Mouse (Mus musculus): ENCODE measurements around the gene Pef1. TPM values are rescaled to one million over a fixed set of nuclear protein-coding genes. Genes with fewer than 3 reads are reported as not detected.

Pef1 gene
- 68.6 and 71.0 TPM in 2 replicates for polyA plus RNA-seq (2015; fragmentation: Nextera tagmentation; extraction: Ambion mirVana)

DNA sequence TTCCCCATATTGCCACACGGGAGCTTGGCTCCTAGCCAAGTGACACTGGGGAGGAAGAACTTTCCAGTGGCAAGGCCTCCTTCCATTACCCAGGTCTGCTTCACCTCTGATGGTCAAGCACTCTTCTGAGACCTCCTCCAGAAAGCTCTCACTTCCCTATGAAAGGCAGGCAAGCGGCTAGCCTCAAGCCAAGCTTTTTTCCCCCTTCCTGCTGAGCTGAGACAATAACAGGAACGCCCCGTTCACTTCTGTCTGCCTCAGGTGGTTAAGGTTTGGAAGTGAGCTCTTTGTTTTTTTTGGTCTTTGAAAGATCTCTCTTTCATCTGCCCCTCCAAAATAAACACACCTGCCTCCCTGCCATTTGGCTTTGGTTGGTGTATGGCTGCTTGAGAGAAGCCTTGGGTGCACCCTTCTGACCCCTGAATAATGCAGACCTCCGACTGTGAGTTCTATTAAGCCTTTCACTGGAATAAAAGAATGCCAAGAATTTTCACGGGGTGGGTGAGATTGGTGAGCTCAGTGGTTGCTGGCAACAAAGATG, at the start of gene Pef1:
Gene Pef1, plus strand, starts transcription at position 448 of the 541 bp plus-strand sequence.
- H3K36me3 ChIP-seq = peaks cover 16% of the 10 kb centered on the region
- peaks cover 41% of the 10 kb centered on the region for H3K4me1 ChIP-seq
- 0 out of 2 replicates have a peak within 1 kb of the TSS, but pooled peaks have one; percentile 12 for H3K4me2 ChIP-seq (replicated peaks)
- no peaks in the 10 kb centered on the region for H3K9me3 ChIP-seq (replicated peaks)
- no peak within 1 kb of the TSS for H3K9ac ChIP-seq
- H3K27ac ChIP-seq (replicated peaks) = peak within 1 kb of the TSS; percentile 83
- ATAC-seq (ENCODE audit: insufficient number of reproducible peaks, low FRiP score, low TSS enrichment, low read depth) = peak; percentile 16; the same call in 1 of the 2 replicates
- no peak within 1 kb of the TSS for H3K4me3 ChIP-seq (replicated peaks)
- WGBS = 12% methylated on average over 6 of the region's 6 CpGs
- no peaks in the 10 kb centered on the region for H3K27me3 ChIP-seq

DNA sequence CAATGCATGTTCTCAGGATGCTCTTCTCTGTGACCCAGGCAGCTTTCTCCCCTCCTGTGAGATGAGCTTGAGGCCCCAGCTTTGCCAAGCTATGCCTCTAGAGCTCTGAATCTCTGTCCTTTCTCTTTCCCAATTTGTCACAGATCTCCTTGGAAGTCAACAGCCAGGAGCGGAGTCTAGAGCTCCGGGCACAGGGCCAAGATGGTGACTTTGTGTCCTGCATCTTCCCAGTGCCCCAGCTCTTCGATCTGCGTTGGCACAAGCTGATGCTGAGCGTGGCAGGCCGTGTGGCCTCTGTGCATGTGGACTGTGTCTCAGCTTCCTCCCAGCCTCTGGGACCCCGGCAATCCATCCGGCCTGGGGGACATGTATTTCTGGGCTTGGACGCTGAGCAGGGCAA, 49.2 kb upstream of the Pef1 start:
- Histone ChIP-seq H3K9me3 (replicated peaks) (no peaks in the 10 kb centered on the region), H3K27me3 (no peaks in the 10 kb centered on the region), H3K27ac (replicated peaks) (no peak overlapping the region), H3K9ac (no peak overlapping the region), H3K4me2 (replicated peaks) (no peak overlapping the region), H3K36me3 (peaks cover 55% of the 10 kb centered on the region), H3K4me1 (peaks cover 44% of the 10 kb centered on the region), H3K4me3 (replicated peaks) (no peak overlapping the region)
- WGBS = 80% methylated on average over 9 of the region's 9 CpGs
- no peak for ATAC-seq (ENCODE audit: insufficient number of reproducible peaks, low FRiP score, low TSS enrichment, low read depth)

DNA sequence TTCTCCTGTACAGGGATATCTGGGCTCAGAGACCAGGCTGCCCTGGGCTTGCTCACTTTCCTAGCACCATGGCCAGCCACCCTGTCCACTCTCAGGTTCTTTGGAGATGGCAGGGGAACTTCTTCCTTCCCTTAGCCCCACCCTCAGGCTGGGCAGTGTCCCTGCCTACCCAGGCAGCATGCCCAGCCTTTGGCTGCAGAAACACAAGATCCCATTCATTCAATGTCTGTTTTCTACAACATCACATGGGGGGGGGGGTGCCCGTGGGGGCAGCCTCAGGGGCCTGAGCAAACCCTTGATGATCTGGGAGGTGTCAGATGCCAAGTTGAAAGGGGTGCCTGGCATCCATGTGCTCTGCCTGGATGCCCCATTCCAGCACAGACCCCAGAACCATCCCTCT, 47.6 kb upstream of the Pef1 start:
- WGBS = 0% methylated on average over 1 of the region's 1 CpGs
- H3K36me3 ChIP-seq = peaks cover 71% of the 10 kb centered on the region
- H3K4me1 ChIP-seq = peaks cover 28% of the 10 kb centered on the region
- no peak for ATAC-seq (ENCODE audit: insufficient number of reproducible peaks, low FRiP score, low TSS enrichment, low read depth)
- H3K27ac ChIP-seq (replicated peaks) = peak overlapping the region; percentile 51; the same call in 1 of the 2 replicates
- no peaks in the 10 kb centered on the region for H3K27me3 ChIP-seq
- H3K4me3 ChIP-seq (replicated peaks) = no peak overlapping the region
- no peaks in the 10 kb centered on the region for H3K9me3 ChIP-seq (replicated peaks)
- H3K4me2 ChIP-seq (replicated peaks) = no peak overlapping the region
- H3K9ac ChIP-seq = no peak overlapping the region

DNA sequence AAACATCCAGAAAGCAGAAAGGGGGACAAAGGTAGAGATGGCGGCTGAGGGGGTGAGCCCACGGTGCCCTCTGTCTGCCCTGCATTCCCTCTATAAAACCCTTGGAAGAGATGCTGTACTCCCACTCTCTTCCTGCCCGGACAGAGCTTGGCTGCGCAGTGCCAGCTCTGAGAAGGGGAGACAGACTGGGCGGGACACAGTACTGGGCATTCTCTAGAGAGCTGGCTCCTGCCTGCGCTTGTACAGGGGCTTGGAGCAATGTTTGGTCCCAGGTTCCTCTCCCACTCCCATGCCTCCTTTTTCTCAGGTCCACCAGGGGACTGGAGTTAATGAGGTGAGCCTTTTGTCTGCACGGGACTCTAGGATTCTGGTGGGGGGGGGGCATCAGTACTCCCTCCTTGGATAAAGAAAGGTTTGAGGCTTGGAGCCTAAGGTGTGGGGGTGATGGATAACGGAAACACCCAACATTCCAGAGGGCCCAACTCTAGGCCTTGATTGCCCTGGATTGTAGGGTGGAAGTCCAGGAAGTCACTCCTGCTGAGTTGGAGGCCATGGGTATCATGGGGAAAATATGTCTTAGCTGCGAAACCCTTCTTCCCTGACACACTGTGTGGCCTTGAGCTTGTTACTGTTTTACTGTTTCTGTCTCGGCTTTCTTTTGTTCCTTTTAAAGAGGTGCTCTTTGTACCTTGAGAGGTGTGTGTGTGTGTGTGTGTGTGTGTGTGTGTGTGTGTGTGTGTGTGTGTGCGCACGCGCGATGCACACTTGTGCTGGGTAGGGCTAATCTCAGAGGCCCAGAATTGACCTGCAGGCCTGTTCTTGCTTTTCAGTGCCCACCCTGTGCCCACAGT, 47.0 kb upstream of the Pef1 start:
- no peaks in the 10 kb centered on the region for H3K27me3 ChIP-seq
- ATAC-seq (ENCODE audit: insufficient number of reproducible peaks, low FRiP score, low TSS enrichment, low read depth) = no peak
- peaks cover 21% of the 10 kb centered on the region for H3K4me1 ChIP-seq
- H3K27ac ChIP-seq (replicated peaks) = peak overlapping the region; percentile 51
- WGBS = 80% methylated on average over 14 of the region's 14 CpGs
- no peak overlapping the region for H3K4me3 ChIP-seq (replicated peaks)
- H3K36me3 ChIP-seq = peaks cover 77% of the 10 kb centered on the region
- H3K9me3 ChIP-seq (replicated peaks) = no peaks in the 10 kb centered on the region
- H3K9ac ChIP-seq = no peak overlapping the region
- H3K4me2 ChIP-seq (replicated peaks) = no peak overlapping the region

DNA sequence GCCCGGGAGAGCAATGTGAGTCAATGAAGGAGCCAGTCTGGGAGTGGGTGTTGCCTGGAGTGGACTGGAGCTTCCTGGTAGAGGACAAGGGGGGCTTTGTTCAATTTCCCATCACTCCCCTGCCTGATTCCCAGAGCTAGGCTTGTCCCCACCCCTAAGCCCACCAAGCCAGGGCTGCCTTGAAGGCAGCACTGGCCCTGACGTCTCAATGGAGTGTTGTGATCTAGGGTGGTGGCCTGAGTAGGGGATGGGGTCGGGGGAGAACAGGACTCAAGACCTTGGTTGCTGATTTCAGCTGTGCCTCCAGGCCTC, 46.4 kb upstream of the Pef1 start:
- peak; percentile 16; the same call in 1 of the 2 replicates for ATAC-seq (ENCODE audit: insufficient number of reproducible peaks, low FRiP score, low TSS enrichment, low read depth)
- no peaks in the 10 kb centered on the region for H3K9me3 ChIP-seq (replicated peaks)
- H3K9ac ChIP-seq = no peak overlapping the region
- H3K27me3 ChIP-seq = no peaks in the 10 kb centered on the region
- peaks cover 83% of the 10 kb centered on the region for H3K36me3 ChIP-seq
- no peak overlapping the region for H3K4me2 ChIP-seq (replicated peaks)
- H3K4me1 ChIP-seq = peaks cover 16% of the 10 kb centered on the region
- H3K4me3 ChIP-seq (replicated peaks) = no peak overlapping the region
- peak overlapping the region; percentile 48; the same call in 1 of the 2 replicates for H3K27ac ChIP-seq (replicated peaks)
- 43% methylated on average over 3 of the region's 3 CpGs for WGBS

DNA sequence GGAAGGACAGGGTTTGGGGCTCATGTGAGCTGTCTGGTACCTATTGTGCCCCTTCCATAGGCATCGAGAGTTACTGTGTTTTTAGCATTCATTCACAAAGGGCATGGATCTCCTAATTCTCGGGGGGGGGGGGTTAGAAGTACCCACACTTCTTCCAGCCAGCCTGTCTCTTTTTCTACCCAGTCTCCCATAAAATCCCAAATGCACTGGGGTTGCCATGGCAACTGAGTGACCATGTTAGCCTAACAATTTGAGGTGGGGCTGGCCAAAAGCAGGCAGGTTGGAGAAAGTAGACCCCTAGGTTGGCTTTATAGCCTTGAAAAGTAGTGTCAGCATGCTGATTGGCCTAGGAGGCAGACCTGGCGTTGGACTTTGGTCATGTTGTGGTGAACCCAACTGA, 45.9 kb upstream of the Pef1 start:
- Histone ChIP-seq H3K27me3 (no peaks in the 10 kb centered on the region), H3K4me2 (replicated peaks) (no peak overlapping the region), H3K9ac (no peak overlapping the region), H3K4me1 (peaks cover 11% of the 10 kb centered on the region; the same call in 1 of the 2 replicates), H3K27ac (replicated peaks) (peak overlapping the region; percentile 48; the same call in 1 of the 2 replicates), H3K36me3 (peaks cover 87% of the 10 kb centered on the region), H3K9me3 (replicated peaks) (no peaks in the 10 kb centered on the region), H3K4me3 (replicated peaks) (no peak overlapping the region)
- WGBS = 73% methylated on average over 3 of the region's 3 CpGs
- ATAC-seq (ENCODE audit: insufficient number of reproducible peaks, low FRiP score, low TSS enrichment, low read depth) = no peak

DNA sequence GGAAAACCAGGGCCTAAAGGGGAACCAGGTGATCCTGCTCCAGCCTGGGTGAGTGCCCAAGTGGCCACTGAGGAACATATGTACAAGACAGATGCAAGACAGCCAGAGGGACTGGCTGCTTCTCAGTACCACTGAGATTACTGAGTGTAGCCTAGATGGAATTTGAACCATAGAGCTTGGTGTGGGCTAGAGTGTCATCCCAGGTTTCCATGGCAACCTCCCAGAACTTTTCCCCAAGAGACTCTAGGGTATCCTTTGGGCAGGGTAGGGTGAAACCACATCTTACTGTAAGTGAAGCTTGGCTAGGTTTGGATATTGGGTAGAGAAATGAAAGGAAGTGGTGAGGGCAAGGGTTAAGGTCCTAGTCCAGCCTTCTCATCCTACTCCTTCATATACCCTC, 41.4 kb upstream of the Pef1 start:
- H3K4me2 ChIP-seq (replicated peaks) = no peak overlapping the region
- no peak overlapping the region for H3K4me3 ChIP-seq (replicated peaks)
- ATAC-seq (ENCODE audit: insufficient number of reproducible peaks, low FRiP score, low TSS enrichment, low read depth) = no peak
- H3K9ac ChIP-seq = no peak overlapping the region
- no peaks in the 10 kb centered on the region for H3K27me3 ChIP-seq
- H3K9me3 ChIP-seq (replicated peaks) = no peaks in the 10 kb centered on the region
- H3K4me1 ChIP-seq = no peaks in the 10 kb centered on the region
- H3K27ac ChIP-seq (replicated peaks) = no peak overlapping the region
- H3K36me3 ChIP-seq = peaks cover 78% of the 10 kb centered on the region

DNA sequence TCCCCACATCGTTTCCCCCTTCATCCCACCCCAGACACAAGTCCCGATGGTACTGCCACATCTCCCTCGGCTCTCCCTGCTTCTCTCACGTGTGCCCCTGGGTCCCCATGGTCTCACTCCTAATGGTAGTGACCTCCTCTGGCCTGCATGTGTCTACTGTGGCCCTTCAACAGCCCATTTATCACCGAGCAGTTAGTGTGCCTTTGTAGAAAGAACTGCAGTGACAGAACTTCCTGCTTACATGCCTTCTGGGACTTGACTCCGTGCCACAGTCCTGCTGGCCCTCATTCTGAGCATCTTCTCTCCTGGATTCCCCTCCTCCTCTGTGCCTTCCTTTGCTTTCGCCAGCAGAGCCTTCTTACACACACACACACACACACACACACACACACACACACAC, 39.2 kb upstream of the Pef1 start:
- ATAC-seq (ENCODE audit: insufficient number of reproducible peaks, low FRiP score, low TSS enrichment, low read depth) = no peak
- Histone ChIP-seq H3K27ac (replicated peaks) (no peak overlapping the region), H3K9ac (no peak overlapping the region; the same call in 1 of the 2 replicates), H3K9me3 (replicated peaks) (no peaks in the 10 kb centered on the region), H3K4me3 (replicated peaks) (no peak overlapping the region), H3K27me3 (no peaks in the 10 kb centered on the region), H3K4me1 (peaks cover 5% of the 10 kb centered on the region; the same call in 1 of the 2 replicates), H3K36me3 (peaks cover 62% of the 10 kb centered on the region), H3K4me2 (replicated peaks) (no peak overlapping the region)
- WGBS = 59% methylated on average over 7 of the region's 7 CpGs

DNA sequence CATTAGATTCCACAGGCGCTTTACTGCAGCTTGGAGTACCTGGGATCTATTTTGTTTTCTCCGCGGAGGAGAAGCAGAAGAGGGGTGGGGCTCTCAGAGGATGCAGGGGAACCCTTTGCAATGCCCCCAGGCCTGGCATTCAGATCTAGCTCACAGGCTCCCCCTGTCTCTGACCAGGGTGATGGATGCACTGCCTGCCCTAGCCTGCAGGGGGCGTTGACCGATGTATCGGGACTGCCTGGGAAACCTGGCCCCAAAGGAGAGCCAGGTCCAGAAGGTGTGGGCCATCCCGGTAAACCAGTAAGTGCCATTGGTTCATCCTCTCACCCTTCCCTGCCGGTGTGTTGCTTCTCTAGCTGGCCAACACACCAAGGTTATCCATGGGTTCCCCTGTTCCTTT, 35.5 kb upstream of the Pef1 start:
- H3K27me3 ChIP-seq = no peaks in the 10 kb centered on the region
- WGBS = 16% methylated on average over 8 of the region's 8 CpGs
- no peak for ATAC-seq (ENCODE audit: insufficient number of reproducible peaks, low FRiP score, low TSS enrichment, low read depth)
- H3K9me3 ChIP-seq (replicated peaks) = no peaks in the 10 kb centered on the region
- H3K4me1 ChIP-seq = peaks cover 5% of the 10 kb centered on the region; the same call in 1 of the 2 replicates
- peaks cover 43% of the 10 kb centered on the region for H3K36me3 ChIP-seq
- no peak overlapping the region for H3K27ac ChIP-seq (replicated peaks)
- no peak overlapping the region for H3K4me3 ChIP-seq (replicated peaks)
- no peak overlapping the region for H3K4me2 ChIP-seq (replicated peaks)
- no peak overlapping the region for H3K9ac ChIP-seq

DNA sequence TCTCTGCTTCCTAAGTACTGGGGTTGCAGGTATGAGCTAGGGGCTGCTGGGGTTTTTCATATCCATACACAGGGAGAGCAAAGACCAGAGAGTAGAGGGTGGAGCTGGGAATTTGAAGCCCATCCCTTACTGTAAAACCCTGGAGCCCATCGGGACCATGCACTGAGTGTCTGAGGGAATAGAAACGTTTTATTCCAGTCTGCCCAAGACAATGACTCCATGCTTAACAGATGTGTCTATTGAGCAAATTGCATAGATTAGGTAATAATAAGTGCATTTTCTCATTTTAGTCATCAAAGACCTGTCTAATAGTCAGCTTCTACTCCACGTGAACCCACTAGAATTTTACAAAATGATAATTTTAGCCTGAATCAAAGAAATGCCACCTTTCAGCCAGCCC, 31.8 kb upstream of the Pef1 start:
- Histone ChIP-seq H3K36me3 (peaks cover 48% of the 10 kb centered on the region), H3K9ac (no peak overlapping the region), H3K4me2 (replicated peaks) (no peak overlapping the region), H3K27ac (replicated peaks) (no peak overlapping the region), H3K27me3 (no peaks in the 10 kb centered on the region), H3K9me3 (replicated peaks) (no peaks in the 10 kb centered on the region), H3K4me3 (replicated peaks) (no peak overlapping the region), H3K4me1 (peaks cover 13% of the 10 kb centered on the region; the same call in 1 of the 2 replicates)
- WGBS = 37% methylated on average over 3 of the region's 3 CpGs
- no peak for ATAC-seq (ENCODE audit: insufficient number of reproducible peaks, low FRiP score, low TSS enrichment, low read depth)

DNA sequence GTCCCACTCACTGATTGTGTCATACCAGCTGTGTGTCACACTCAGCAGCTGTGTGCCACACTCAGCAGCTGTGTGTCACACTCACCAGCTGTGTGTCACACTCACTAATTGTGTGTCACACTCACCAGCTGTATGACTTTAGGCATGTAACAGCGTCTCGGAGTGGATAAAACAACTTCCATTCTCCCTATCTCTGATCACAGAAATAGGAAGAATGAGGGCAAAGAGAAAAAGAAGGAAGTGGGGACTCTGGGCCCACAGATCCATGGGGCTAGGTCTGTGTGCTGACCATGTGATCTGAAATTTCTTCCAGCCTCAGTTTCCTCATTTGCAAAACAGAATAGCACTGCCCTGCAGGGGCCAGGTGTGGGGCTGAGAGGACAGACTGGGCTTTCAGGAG, 30.6 kb upstream of the Pef1 start:
- Histone ChIP-seq H3K4me3 (replicated peaks) (no peak overlapping the region), H3K9me3 (replicated peaks) (no peaks in the 10 kb centered on the region), H3K4me2 (replicated peaks) (no peak overlapping the region), H3K4me1 (peaks cover 10% of the 10 kb centered on the region; the same call in 1 of the 2 replicates), H3K9ac (no peak overlapping the region), H3K36me3 (peaks cover 52% of the 10 kb centered on the region), H3K27ac (replicated peaks) (no peak overlapping the region), H3K27me3 (peaks cover 8% of the 10 kb centered on the region; the same call in 1 of the 2 replicates)
- ATAC-seq (ENCODE audit: insufficient number of reproducible peaks, low FRiP score, low TSS enrichment, low read depth) = no peak
- 81% methylated on average over 2 of the region's 2 CpGs for WGBS
